Mouse (Mus musculus): ENCODE measurements around the gene Ykt6. TPM values are rescaled to one million over a fixed set of nuclear protein-coding genes. Genes with fewer than 3 reads are reported as not detected.

Ykt6 gene
- polyA plus RNA-seq, 1 experiment from 2014 or later = 18.4 TPM

GRCm38 (mm10) chr11:5989954-5990593 is 34.6 kb downstream of the Ykt6 start:
- H3K27ac ChIP-seq (ENCODE audit: low read depth, low read length) = no peak overlapping the region

GRCm38 (mm10) chr11:5990910-5991309 is 35.4 kb downstream of the Ykt6 start:
- no peak for ATAC-seq (replicated peaks; ENCODE audit: low FRiP score)
- 40% methylated on average over 4 of the region's 4 CpGs for WGBS

More at GRCm38 (mm10) chr11:5989954-5990593, 34.6 kb downstream of the Ykt6 start:
- Histone ChIP-seq H3K36me3 (ENCODE audit: control insufficient read depth, insufficient read depth, low read length) (no peaks in the 10 kb centered on the region), H3K4me1 (replicated peaks; ENCODE audit: control insufficient read depth, insufficient read depth, low read length) (no peaks in the 10 kb centered on the region), H3K9me3 (ENCODE audit: control insufficient read depth, low read length) (no peaks in the 10 kb centered on the region), H3K27me3 (replicated peaks; ENCODE audit: control insufficient read depth, insufficient read depth, low read length) (no peaks in the 10 kb centered on the region), H3K4me2 (no peak overlapping the region), H3K9ac (ENCODE audit: low read depth, low read length) (no peak overlapping the region), H3K4me3 (ENCODE audit: low read depth, low read length) (no peak overlapping the region)
- ATAC-seq (replicated peaks; ENCODE audit: low FRiP score) (no peak), DNase-seq (ENCODE audit: low spot score) (no peak)
- WGBS = 80% methylated on average over 16 of the region's 16 CpGs

GRCm38 (mm10) chr11:5994212-5994611 is 38.7 kb downstream of the Ykt6 start:
- WGBS = 89% methylated on average over 5 of the region's 5 CpGs
- Histone ChIP-seq H3K27ac (ENCODE audit: low read depth, low read length) (no peak overlapping the region), H3K36me3 (ENCODE audit: control insufficient read depth, insufficient read depth, low read length) (no peaks in the 10 kb centered on the region), H3K9ac (ENCODE audit: low read depth, low read length) (no peak overlapping the region), H3K4me1 (replicated peaks; ENCODE audit: control insufficient read depth, insufficient read depth, low read length) (no peaks in the 10 kb centered on the region), H3K9me3 (ENCODE audit: control insufficient read depth, low read length) (no peaks in the 10 kb centered on the region), H3K27me3 (replicated peaks; ENCODE audit: control insufficient read depth, insufficient read depth, low read length) (no peaks in the 10 kb centered on the region), H3K4me2 (no peak overlapping the region), H3K4me3 (ENCODE audit: low read depth, low read length) (no peak overlapping the region)
- DNase-seq (ENCODE audit: low spot score) (no peak), ATAC-seq (replicated peaks; ENCODE audit: low FRiP score) (no peak)

More at GRCm38 (mm10) chr11:5990910-5991309, 35.4 kb downstream of the Ykt6 start:
- H3K9ac ChIP-seq (ENCODE audit: low read depth, low read length) = no peak overlapping the region
- DNase-seq (ENCODE audit: low spot score) = peak; percentile 54
- no peaks in the 10 kb centered on the region for H3K4me1 ChIP-seq (replicated peaks; ENCODE audit: control insufficient read depth, insufficient read depth, low read length)
- H3K27me3 ChIP-seq (replicated peaks; ENCODE audit: control insufficient read depth, insufficient read depth, low read length) = no peaks in the 10 kb centered on the region
- H3K4me3 ChIP-seq (ENCODE audit: low read depth, low read length) = no peak overlapping the region
- no peaks in the 10 kb centered on the region for H3K9me3 ChIP-seq (ENCODE audit: control insufficient read depth, low read length)
- H3K4me2 ChIP-seq = no peak overlapping the region
- H3K27ac ChIP-seq (ENCODE audit: low read depth, low read length) = no peak overlapping the region
- H3K36me3 ChIP-seq (ENCODE audit: control insufficient read depth, insufficient read depth, low read length) = no peaks in the 10 kb centered on the region

GRCm38 (mm10) chr11:5994880-5995279 is 39.4 kb downstream of the Ykt6 start:
- Histone ChIP-seq H3K9me3 (ENCODE audit: control insufficient read depth, low read length) (no peaks in the 10 kb centered on the region), H3K27me3 (replicated peaks; ENCODE audit: control insufficient read depth, insufficient read depth, low read length) (no peaks in the 10 kb centered on the region)

GRCm38 (mm10) chr11:5995989-5996388 is 40.5 kb downstream of the Ykt6 start:
- peak; percentile 44 for ATAC-seq (replicated peaks; ENCODE audit: low FRiP score)
- H3K9ac ChIP-seq (ENCODE audit: low read depth, low read length) = no peak overlapping the region

More at GRCm38 (mm10) chr11:5994880-5995279, 39.4 kb downstream of the Ykt6 start:
- H3K27ac ChIP-seq (ENCODE audit: low read depth, low read length) = no peak overlapping the region
- no peak overlapping the region for H3K4me3 ChIP-seq (ENCODE audit: low read depth, low read length)
- DNase-seq (ENCODE audit: low spot score) (no peak), ATAC-seq (replicated peaks; ENCODE audit: low FRiP score) (no peak)
- H3K4me1 ChIP-seq (replicated peaks; ENCODE audit: control insufficient read depth, insufficient read depth, low read length) = peaks cover 4% of the 10 kb centered on the region; the same call in 1 of the 2 replicates
- WGBS = 68% methylated on average over 3 of the region's 3 CpGs
- H3K9ac ChIP-seq (ENCODE audit: low read depth, low read length) = no peak overlapping the region
- no peaks in the 10 kb centered on the region for H3K36me3 ChIP-seq (ENCODE audit: control insufficient read depth, insufficient read depth, low read length)
- no peak overlapping the region for H3K4me2 ChIP-seq

GRCm38 (mm10) chr11:5998472-5998871 is 43.0 kb downstream of the Ykt6 start:
- 90% methylated on average over 2 of the region's 2 CpGs for WGBS
- DNase-seq (ENCODE audit: low spot score) (no peak), ATAC-seq (replicated peaks; ENCODE audit: low FRiP score) (no peak)
- Histone ChIP-seq H3K4me3 (ENCODE audit: low read depth, low read length) (no peak overlapping the region), H3K27ac (ENCODE audit: low read depth, low read length) (no peak overlapping the region), H3K27me3 (replicated peaks; ENCODE audit: control insufficient read depth, insufficient read depth, low read length) (no peaks in the 10 kb centered on the region), H3K4me2 (no peak overlapping the region), H3K4me1 (replicated peaks; ENCODE audit: control insufficient read depth, insufficient read depth, low read length) (peaks cover 16% of the 10 kb centered on the region), H3K9me3 (ENCODE audit: control insufficient read depth, low read length) (no peaks in the 10 kb centered on the region), H3K36me3 (ENCODE audit: control insufficient read depth, insufficient read depth, low read length) (no peaks in the 10 kb centered on the region), H3K9ac (ENCODE audit: low read depth, low read length) (no peak overlapping the region)

More at GRCm38 (mm10) chr11:5995989-5996388, 40.5 kb downstream of the Ykt6 start:
- no peaks in the 10 kb centered on the region for H3K36me3 ChIP-seq (ENCODE audit: control insufficient read depth, insufficient read depth, low read length)
- no peaks in the 10 kb centered on the region for H3K27me3 ChIP-seq (replicated peaks; ENCODE audit: control insufficient read depth, insufficient read depth, low read length)
- DNase-seq (ENCODE audit: low spot score) = peak; percentile 75
- H3K9me3 ChIP-seq (ENCODE audit: control insufficient read depth, low read length) = no peaks in the 10 kb centered on the region
- H3K27ac ChIP-seq (ENCODE audit: low read depth, low read length) = no peak overlapping the region
- no peak overlapping the region for H3K4me2 ChIP-seq
- peaks cover 15% of the 10 kb centered on the region for H3K4me1 ChIP-seq (replicated peaks; ENCODE audit: control insufficient read depth, insufficient read depth, low read length)
- no peak overlapping the region for H3K4me3 ChIP-seq (ENCODE audit: low read depth, low read length)
- WGBS = 16% methylated on average over 8 of the region's 8 CpGs

GRCm38 (mm10) chr11:5999832-6000771 is 44.6 kb downstream of the Ykt6 start:
- Histone ChIP-seq H3K27ac (ENCODE audit: low read depth, low read length) (peak overlapping the region; percentile 39; the same call in 1 of the 2 replicates), H3K27me3 (replicated peaks; ENCODE audit: control insufficient read depth, insufficient read depth, low read length) (no peaks in the 10 kb centered on the region; the same call in 1 of the 2 replicates), H3K4me1 (replicated peaks; ENCODE audit: control insufficient read depth, insufficient read depth, low read length) (peaks cover 16% of the 10 kb centered on the region), H3K4me3 (ENCODE audit: low read depth, low read length) (no peak overlapping the region), H3K36me3 (ENCODE audit: control insufficient read depth, insufficient read depth, low read length) (no peaks in the 10 kb centered on the region), H3K9me3 (ENCODE audit: control insufficient read depth, low read length) (no peaks in the 10 kb centered on the region), H3K4me2 (no peak overlapping the region; the same call in 1 of the 2 replicates), H3K9ac (ENCODE audit: low read depth, low read length) (no peak overlapping the region)
- peak; percentile 58 for DNase-seq (ENCODE audit: low spot score)
- peak; percentile 45 for ATAC-seq (replicated peaks; ENCODE audit: low FRiP score)
- 9% methylated on average over 8 of the region's 8 CpGs for WGBS

- H3K27me3 ChIP-seq (replicated peaks; ENCODE audit: control insufficient read depth, insufficient read depth, low read length) = peaks cover 3% of the 10 kb centered on the region
- no peak overlapping the region for H3K4me2 ChIP-seq
- peaks cover 16% of the 10 kb centered on the region for H3K4me1 ChIP-seq (replicated peaks; ENCODE audit: control insufficient read depth, insufficient read depth, low read length)
- H3K9ac ChIP-seq (ENCODE audit: low read depth, low read length) = no peak overlapping the region
- WGBS = 72% methylated on average over 14 of the region's 14 CpGs
- DNase-seq (ENCODE audit: low spot score) = no peak
- H3K27ac ChIP-seq (ENCODE audit: low read depth, low read length) = no peak overlapping the region
- no peak overlapping the region for H3K4me3 ChIP-seq (ENCODE audit: low read depth, low read length)
- H3K36me3 ChIP-seq (ENCODE audit: control insufficient read depth, insufficient read depth, low read length) = no peaks in the 10 kb centered on the region
- no peaks in the 10 kb centered on the region for H3K9me3 ChIP-seq (ENCODE audit: control insufficient read depth, low read length)
- ATAC-seq (replicated peaks; ENCODE audit: low FRiP score) = no peak
These were observed 45.6 kb downstream of the Ykt6 start for GRCm38 (mm10) chr11:6000961-6001682.
